Mouse (Mus musculus): Measurements from ENCODE around the gene Rexo2. TPM values are rescaled to one million over a fixed set of nuclear protein-coding genes. Genes with fewer than 3 reads are reported as not detected.
"Not testable (repeated sequence)": the region's sequence is repeated elsewhere in the genome, so short reads cannot be mapped to it uniquely, and the experiment has no call there.

The Rexo2 gene
- total and polyA plus RNA-seq, 3 experiments: 190 to 338 TPM; not detected in 1

GRCm38 (mm10) chr9:48472441-48473025, 7.9 kb downstream of the Rexo2 start (continued):
- TF ChIP-seq USF1 (IDR thresholded peaks at IDR 0.05; ENCODE audit: low read depth, low read length) (no peak), MEF2A (IDR thresholded peaks at IDR 0.05; ENCODE audit: extremely low read depth, insufficient replicate concordance, low read depth, low read length, poor library complexity, severe bottlenecking) (no peak)

- H3K36me3 ChIP-seq (ENCODE audit: control insufficient read depth in 1 of 2, insufficient read depth in 2 of 2, low read length in 2 of 2); H3K79me2 ChIP-seq (ENCODE audit: control insufficient read depth, insufficient read depth, low read length, poor library complexity); H3K27ac ChIP-seq (ENCODE audit: control insufficient read depth, low read depth, low read length); H3K4me1 ChIP-seq (ENCODE audit: control insufficient read depth in 1 of 2, insufficient read depth in 2 of 2, low read length in 2 of 2); H3K27me3 ChIP-seq (ENCODE audit: control insufficient read depth in 1 of 2, insufficient read depth in 2 of 2, low read length in 2 of 2); H3K9me3 ChIP-seq (replicated peaks; ENCODE audit: insufficient read depth, low read length); H3K4me3 ChIP-seq (ENCODE audit: control insufficient read depth in 1 of 2, insufficient read depth in 1 of 2, low read depth in 2 of 2, low read length in 2 of 2); DNase-seq (ENCODE audit: low read depth, low spot score); H3K9ac ChIP-seq (ENCODE audit: control insufficient read depth, low read depth, low read length, poor library complexity, severe bottlenecking): not testable (repeated sequence)
Observed at GRCm38 (mm10) chr9:48467471-48467870, 13.0 kb downstream of the Rexo2 start.

GRCm38 (mm10) chr9:48466804-48467203, 13.6 kb downstream of the Rexo2 start:
- TF ChIP-seq SMC3 (IDR thresholded peaks at IDR 0.05; ENCODE audit: low read depth, low read length) (peak; percentile 66), MYC (IDR thresholded peaks at IDR 0.05; ENCODE audit: low read depth, low read length) (no peak), MAFK (IDR thresholded peaks at IDR 0.05; ENCODE audit: borderline replicate concordance, low read depth, low read length) (peak; percentile 95), ZC3H11A (IDR thresholded peaks at IDR 0.05; ENCODE audit: low read depth, low read length) (peak; percentile 53), CTCF (IDR thresholded peaks at IDR 0.05 in 2 of 3, conservative IDR thresholded peaks at IDR 0.05 in 1 of 3; ENCODE audit: control insufficient read depth in 1 of 3, insufficient read depth in 1 of 3, low read depth in 2 of 3, low read length in 3 of 3, poor library complexity in 1 of 3, severe bottlenecking in 1 of 3) (peak; percentile 61 to 95 (median 77)), RAD21 (IDR thresholded peaks at IDR 0.05; ENCODE audit: low read depth, low read length) (peak; percentile 74), POLR2AphosphoS2 (IDR thresholded peaks at IDR 0.05; ENCODE audit: low read length) (peak; percentile 58; the same call in 1 of the 2 replicates), ETS1 (IDR thresholded peaks at IDR 0.05; ENCODE audit: low read depth, low read length) (no peak)
- no peaks in the 10 kb centered on the region for H3K9me3 ChIP-seq (replicated peaks; ENCODE audit: insufficient read depth, low read length)
- no peaks in the 10 kb centered on the region for H3K4me1 ChIP-seq (ENCODE audit: control insufficient read depth in 1 of 2, insufficient read depth in 2 of 2, low read length in 2 of 2)
- no peak overlapping the region for H3K9ac ChIP-seq (ENCODE audit: control insufficient read depth, low read depth, low read length, poor library complexity, severe bottlenecking)
- no peak overlapping the region for H3K4me3 ChIP-seq (ENCODE audit: control insufficient read depth in 1 of 2, insufficient read depth in 1 of 2, low read depth in 2 of 2, low read length in 2 of 2)
- peak; percentile 77 for DNase-seq (ENCODE audit: low read depth, low spot score)
- H3K36me3 ChIP-seq (ENCODE audit: control insufficient read depth in 1 of 2, insufficient read depth in 2 of 2, low read length in 2 of 2): peaks cover 0 to 4% of the 10 kb centered on the region in 2 experiments; a peak in 2 of 4 replicates
- H3K27me3 ChIP-seq (ENCODE audit: control insufficient read depth in 1 of 2, insufficient read depth in 2 of 2, low read length in 2 of 2): no peaks in the 10 kb centered on the region
- H3K27ac ChIP-seq (ENCODE audit: control insufficient read depth, low read depth, low read length): no peak overlapping the region
- H3K79me2 ChIP-seq (ENCODE audit: control insufficient read depth, insufficient read depth, low read length, poor library complexity): no peaks in the 10 kb centered on the region

GRCm38 (mm10) chr9:48465671-48466070, 14.8 kb downstream of the Rexo2 start:
- H3K4me3 ChIP-seq (ENCODE audit: control insufficient read depth in 1 of 2, insufficient read depth in 1 of 2, low read depth in 2 of 2, low read length in 2 of 2): no peak overlapping the region
- no peak overlapping the region for H3K27ac ChIP-seq (ENCODE audit: control insufficient read depth, low read depth, low read length)
- no peaks in the 10 kb centered on the region for H3K79me2 ChIP-seq (ENCODE audit: control insufficient read depth, insufficient read depth, low read length, poor library complexity)
- H3K9ac ChIP-seq (ENCODE audit: control insufficient read depth, low read depth, low read length, poor library complexity, severe bottlenecking): no peak overlapping the region
- H3K4me1 ChIP-seq (ENCODE audit: control insufficient read depth in 1 of 2, insufficient read depth in 2 of 2, low read length in 2 of 2): no peaks in the 10 kb centered on the region
- DNase-seq (ENCODE audit: low read depth, low spot score): peak; percentile 60
- H3K9me3 ChIP-seq (replicated peaks; ENCODE audit: insufficient read depth, low read length): no peaks in the 10 kb centered on the region
- H3K27me3 ChIP-seq (ENCODE audit: control insufficient read depth in 1 of 2, insufficient read depth in 2 of 2, low read length in 2 of 2): no peaks in the 10 kb centered on the region
- peaks cover 0 to 4% of the 10 kb centered on the region in 2 experiments; a peak in 2 of 4 replicates for H3K36me3 ChIP-seq (ENCODE audit: control insufficient read depth in 1 of 2, insufficient read depth in 2 of 2, low read length in 2 of 2)
- TF ChIP-seq ELF1 (IDR thresholded peaks at IDR 0.05; ENCODE audit: low read depth, low read length) (no peak), GATA1 (IDR thresholded peaks at IDR 0.05; ENCODE audit: low read depth, low read length) (no peak), POLR2A (IDR thresholded peaks at IDR 0.05; ENCODE audit: control insufficient read depth in 1 of 2, insufficient read depth in 1 of 2, low read depth in 1 of 2, low read length in 2 of 2, poor library complexity in 1 of 2) (no peak), GABPA (IDR thresholded peaks at IDR 0.05; ENCODE audit: low read depth, low read length) (no peak), ZNF384 (IDR thresholded peaks at IDR 0.05; ENCODE audit: low read depth, low read length) (no peak), ZC3H11A (IDR thresholded peaks at IDR 0.05; ENCODE audit: low read depth, low read length) (0 out of 2 replicates have a peak, but pooled peaks have one; percentile 21), TAL1 (IDR thresholded peaks at IDR 0.05; ENCODE audit: low read length) (no peak), SMC3 (IDR thresholded peaks at IDR 0.05; ENCODE audit: low read depth, low read length) (peak; percentile 46), NELFE (IDR thresholded peaks at IDR 0.05; ENCODE audit: low read depth, low read length) (no peak), BHLHE40 (IDR thresholded peaks at IDR 0.05; ENCODE audit: borderline replicate concordance, low read depth, low read length) (no peak), RAD21 (IDR thresholded peaks at IDR 0.05; ENCODE audit: low read depth, low read length) (peak; percentile 34), CTCF (IDR thresholded peaks at IDR 0.05 in 2 of 3, conservative IDR thresholded peaks at IDR 0.05 in 1 of 3; ENCODE audit: control insufficient read depth in 1 of 3, insufficient read depth in 1 of 3, low read depth in 2 of 3, low read length in 3 of 3, poor library complexity in 1 of 3, severe bottlenecking in 1 of 3) (peak; percentile 60 to 77 (median 64)), HCFC1 (IDR thresholded peaks at IDR 0.05; ENCODE audit: low read depth, low read length) (no peak), NRF1 (IDR thresholded peaks at IDR 0.05; ENCODE audit: insufficient read depth, low read depth, low read length, poor library complexity, severe bottlenecking) (no peak), TCF12 (IDR thresholded peaks at IDR 0.05; ENCODE audit: low read depth, low read length) (no peak), TBP (IDR thresholded peaks at IDR 0.05; ENCODE audit: low read depth, low read length) (no peak)

All from MEL (cell line).